Mouse (Mus musculus): ENCODE measurements around the gene Ankrd53. TPM values are rescaled to one million over a fixed set of nuclear protein-coding genes. Genes with fewer than 3 reads are reported as not detected.
A peak's percentile ranks its signal among the peaks of the same experiment; 100 is the strongest.

Ankrd53 gene
- 0.16 TPM in 1 of 2 replicates, not detected in the other for polyA plus RNA-seq (2014; fragmentation: Nextera tagmentation; extraction: Ambion mirVana)

DNA sequence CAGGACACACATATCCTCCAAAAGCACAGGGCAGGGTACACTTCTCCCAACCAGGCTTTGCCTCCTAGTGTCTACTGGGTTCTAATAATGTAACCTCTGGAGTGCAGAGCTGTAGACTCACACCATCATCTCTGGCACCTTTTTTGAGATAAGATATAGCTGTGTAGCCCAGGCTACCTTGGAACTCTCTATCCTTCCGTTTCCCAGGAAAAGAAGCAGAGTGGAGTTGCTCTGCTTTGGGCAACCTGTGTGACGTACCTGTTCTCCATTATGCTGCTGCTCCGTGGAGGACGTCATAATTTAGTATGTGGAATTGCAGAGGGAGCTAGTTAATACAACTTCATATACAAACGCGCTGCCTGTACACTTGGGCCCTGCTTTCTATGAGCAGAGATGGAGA, at the start of gene Ankrd53:
TSS of gene Ankrd53 (plus strand) at position 301 of the 400 bp plus-strand sequence.
- H3K4me3 ChIP-seq (ENCODE audit: low read depth, low read length), result peak within 1 kb of the TSS; percentile 5
- no peak within 1 kb of the TSS for H3K27ac ChIP-seq (replicated peaks; ENCODE audit: low read depth, low read length)
- peak within 1 kb of the TSS; percentile 32 for H3K4me2 ChIP-seq (ENCODE audit: low read depth, severe bottlenecking)
- ATAC-seq (ENCODE audit: insufficient number of reproducible peaks, low FRiP score, low TSS enrichment, low read depth) (no peak), DNase-seq (ENCODE audit: low spot score) (no peak)
- peaks cover 9% of the 10 kb centered on the region; the same call in 1 of the 2 replicates for H3K4me1 ChIP-seq (ENCODE audit: control insufficient read depth, insufficient read depth, low read length)
- no peaks in the 10 kb centered on the region for H3K36me3 ChIP-seq (ENCODE audit: control insufficient read depth, insufficient read depth, low read length)
- H3K9ac ChIP-seq (ENCODE audit: low read length), result no peak within 1 kb of the TSS
- H3K27me3 ChIP-seq (ENCODE audit: control insufficient read depth, insufficient read depth, low read length), result peaks cover 57% of the 10 kb centered on the region
- no peaks in the 10 kb centered on the region for H3K9me3 ChIP-seq (ENCODE audit: control insufficient read depth, low read length)
- 23% methylated on average over 6 of the region's 6 CpGs for WGBS

DNA sequence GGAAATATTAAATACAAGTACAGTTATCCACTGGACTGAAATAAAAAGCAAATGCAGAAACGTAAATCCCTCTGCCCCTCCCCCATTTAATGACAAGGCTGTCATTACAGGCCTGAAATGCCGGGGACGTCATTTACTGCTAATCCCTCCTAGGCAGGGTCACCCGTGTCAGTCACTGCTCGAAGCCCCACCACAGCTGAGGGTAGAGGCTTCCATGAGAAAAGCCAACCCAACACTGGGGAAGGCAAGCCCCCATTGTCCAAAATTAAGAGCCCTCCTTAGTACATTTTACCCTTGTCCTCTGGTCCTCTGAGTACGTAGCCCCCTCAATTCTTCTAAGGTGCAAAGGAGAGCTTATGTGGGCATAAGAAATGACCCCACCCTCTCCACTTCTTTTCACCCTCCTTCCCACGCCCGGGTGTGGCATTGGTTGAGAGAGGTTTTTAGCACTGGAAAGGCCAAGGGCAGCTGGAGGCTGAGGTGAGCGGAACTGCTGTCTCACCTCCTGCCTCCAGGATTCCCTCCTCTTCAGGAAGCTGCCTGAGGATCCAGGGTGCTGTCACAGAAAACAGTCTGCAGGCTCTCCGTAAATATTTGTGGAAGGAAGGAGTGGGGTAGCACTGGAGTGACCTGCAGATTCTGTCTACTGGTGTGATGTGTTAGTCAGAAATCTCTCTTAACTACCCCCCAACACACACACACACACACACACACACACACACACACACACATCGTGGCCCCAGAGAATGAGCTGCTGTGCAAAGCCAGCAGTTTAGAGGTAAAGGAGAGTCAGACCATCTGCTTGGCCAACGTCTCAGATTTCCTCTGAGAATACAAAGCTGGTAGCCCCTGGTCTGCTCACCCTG, 48.9 kb upstream of the Ankrd53 start:
- Histone ChIP-seq H3K9me3 (ENCODE audit: control insufficient read depth, low read length) (no peaks in the 10 kb centered on the region), H3K36me3 (ENCODE audit: control insufficient read depth, insufficient read depth, low read length) (no peaks in the 10 kb centered on the region), H3K9ac (ENCODE audit: low read length) (no peak overlapping the region), H3K4me2 (ENCODE audit: low read depth, severe bottlenecking) (no peak overlapping the region), H3K4me3 (ENCODE audit: low read depth, low read length) (no peak overlapping the region), H3K27me3 (ENCODE audit: control insufficient read depth, insufficient read depth, low read length) (peaks cover 91% of the 10 kb centered on the region), H3K27ac (replicated peaks; ENCODE audit: low read depth, low read length) (no peak overlapping the region), H3K4me1 (ENCODE audit: control insufficient read depth, insufficient read depth, low read length) (peaks cover 10% of the 10 kb centered on the region; the same call in 1 of the 2 replicates)
- DNase-seq (ENCODE audit: low spot score) (no peak), ATAC-seq (ENCODE audit: insufficient number of reproducible peaks, low FRiP score, low TSS enrichment, low read depth) (no peak)
- WGBS, result 3% methylated on average over 12 of the region's 12 CpGs

DNA sequence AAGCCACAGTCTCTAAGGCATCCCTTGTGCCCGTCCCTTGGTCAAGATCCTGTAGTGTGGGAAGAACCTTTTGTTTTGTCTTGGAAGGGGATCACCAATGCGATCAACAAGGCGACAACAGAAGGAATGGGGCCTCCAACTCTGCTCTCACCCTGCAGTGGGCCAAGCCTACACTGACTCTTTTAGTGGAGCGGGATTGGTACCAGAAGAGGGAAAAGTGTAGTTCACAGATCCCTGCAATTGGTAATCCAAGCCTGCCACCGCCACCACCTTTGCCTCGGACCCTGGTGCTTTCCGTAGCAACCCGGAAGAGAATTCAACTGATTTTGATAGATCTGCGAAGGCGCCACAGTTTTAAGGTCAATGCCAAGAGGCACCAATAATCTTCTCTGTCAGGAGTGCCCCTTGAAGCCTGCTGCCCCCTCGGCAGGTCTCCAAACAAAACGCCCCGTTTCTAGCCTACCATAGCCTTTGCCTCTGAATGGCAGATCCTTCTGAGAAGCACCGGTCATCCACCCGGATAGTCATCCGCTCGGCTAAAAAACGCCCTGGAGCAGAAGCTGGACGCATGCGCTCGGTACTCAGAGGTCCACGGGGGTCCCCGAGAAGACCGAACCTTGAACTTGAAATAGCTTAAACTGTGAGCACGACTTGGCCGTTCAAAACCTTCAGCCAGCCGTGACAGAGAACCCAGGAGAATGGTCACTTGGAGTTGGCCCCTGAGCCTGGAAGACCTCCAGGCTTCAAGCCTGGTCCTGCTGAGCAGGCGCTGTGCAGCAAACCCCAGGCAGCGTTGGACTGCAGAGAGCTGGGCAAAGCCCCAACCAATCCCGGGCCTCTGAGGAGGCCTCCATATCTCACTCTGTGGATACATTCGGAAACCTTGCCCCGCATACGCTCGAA, 48.0 kb upstream of the Ankrd53 start:
- Histone ChIP-seq H3K4me1 (ENCODE audit: control insufficient read depth, insufficient read depth, low read length) (peaks cover 10% of the 10 kb centered on the region; the same call in 1 of the 2 replicates), H3K9ac (ENCODE audit: low read length) (no peak overlapping the region), H3K4me2 (ENCODE audit: low read depth, severe bottlenecking) (no peak overlapping the region), H3K27me3 (ENCODE audit: control insufficient read depth, insufficient read depth, low read length) (peaks cover 86% of the 10 kb centered on the region), H3K27ac (replicated peaks; ENCODE audit: low read depth, low read length) (no peak overlapping the region), H3K4me3 (ENCODE audit: low read depth, low read length) (no peak overlapping the region), H3K9me3 (ENCODE audit: control insufficient read depth, low read length) (no peaks in the 10 kb centered on the region), H3K36me3 (ENCODE audit: control insufficient read depth, insufficient read depth, low read length) (no peaks in the 10 kb centered on the region)
- 2% methylated on average over 34 of the region's 34 CpGs for WGBS
- DNase-seq (ENCODE audit: low spot score) (peak; percentile 69), ATAC-seq (ENCODE audit: insufficient number of reproducible peaks, low FRiP score, low TSS enrichment, low read depth) (no peak)

DNA sequence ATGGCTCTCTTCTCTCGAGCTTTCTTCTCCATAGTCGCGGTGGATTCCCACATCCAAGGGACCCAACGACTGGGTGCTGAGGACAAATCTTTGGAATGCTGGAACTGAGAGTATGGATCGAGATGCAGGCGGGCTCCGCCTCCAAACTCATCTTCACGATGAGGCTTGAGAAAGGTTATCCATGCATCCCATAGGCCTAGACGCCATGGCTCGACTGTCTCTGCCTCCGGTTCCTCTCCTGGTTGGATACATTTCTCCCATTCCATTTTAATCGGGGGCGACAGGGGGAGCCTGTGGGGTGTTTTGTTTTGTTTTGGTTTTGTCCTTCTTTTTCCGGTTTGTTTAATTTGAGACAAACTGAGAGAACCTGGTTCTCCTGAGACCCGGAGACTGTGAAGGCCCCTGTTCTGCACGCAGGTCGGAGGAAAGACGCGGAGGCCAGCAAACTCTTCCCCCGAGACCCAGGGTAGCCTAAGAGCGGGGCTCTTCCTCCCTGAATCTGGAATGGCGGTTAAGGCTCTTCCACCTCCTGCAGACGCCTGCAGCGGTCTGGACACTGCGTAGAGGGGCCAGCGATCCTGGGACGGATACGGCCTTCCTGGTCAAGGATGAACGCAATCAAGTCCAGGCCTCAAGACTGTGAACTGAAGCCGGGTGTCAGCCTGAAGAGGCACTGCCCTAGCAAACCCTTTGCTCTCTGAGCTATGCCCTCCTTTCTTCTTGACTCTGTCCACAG, 46.8 kb upstream of the Ankrd53 start:
- H3K4me3 ChIP-seq (ENCODE audit: low read depth, low read length), result 0 out of 2 replicates have a peak overlapping the region, but pooled peaks have one; percentile 9
- ATAC-seq (ENCODE audit: insufficient number of reproducible peaks, low FRiP score, low TSS enrichment, low read depth) (no peak), DNase-seq (ENCODE audit: low spot score) (peak; percentile 68)
- H3K9me3 ChIP-seq (ENCODE audit: control insufficient read depth, low read length), result no peaks in the 10 kb centered on the region
- H3K4me1 ChIP-seq (ENCODE audit: control insufficient read depth, insufficient read depth, low read length), result peaks cover 5% of the 10 kb centered on the region; the same call in 1 of the 2 replicates
- no peak overlapping the region for H3K27ac ChIP-seq (replicated peaks; ENCODE audit: low read depth, low read length)
- WGBS, result 1% methylated on average over 30 of the region's 30 CpGs
- H3K27me3 ChIP-seq (ENCODE audit: control insufficient read depth, insufficient read depth, low read length), result peaks cover 83% of the 10 kb centered on the region
- H3K36me3 ChIP-seq (ENCODE audit: control insufficient read depth, insufficient read depth, low read length), result no peaks in the 10 kb centered on the region
- no peak overlapping the region for H3K9ac ChIP-seq (ENCODE audit: low read length)
- H3K4me2 ChIP-seq (ENCODE audit: low read depth, severe bottlenecking), result no peak overlapping the region

DNA sequence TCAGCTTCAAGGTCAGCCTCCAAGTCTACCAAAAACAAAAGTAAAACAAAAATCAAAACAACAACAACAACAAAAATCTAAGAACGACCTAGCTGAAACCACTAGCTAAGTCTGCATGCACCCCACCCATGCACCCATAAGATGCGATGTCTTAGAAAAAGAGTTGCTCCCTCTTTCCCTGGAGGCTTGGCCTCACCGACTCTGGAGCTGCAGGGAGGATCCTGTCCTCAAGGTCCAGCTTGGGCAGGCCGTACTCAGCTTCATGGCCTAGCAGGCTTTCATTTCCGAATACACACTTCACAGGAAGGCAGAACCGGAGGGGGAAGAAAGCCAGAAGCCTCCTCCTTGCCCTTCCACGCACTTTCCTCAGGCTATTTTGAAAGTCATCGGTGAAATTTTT, 45.4 kb upstream of the Ankrd53 start:
- ATAC-seq (ENCODE audit: insufficient number of reproducible peaks, low FRiP score, low TSS enrichment, low read depth), result no peak

DNA sequence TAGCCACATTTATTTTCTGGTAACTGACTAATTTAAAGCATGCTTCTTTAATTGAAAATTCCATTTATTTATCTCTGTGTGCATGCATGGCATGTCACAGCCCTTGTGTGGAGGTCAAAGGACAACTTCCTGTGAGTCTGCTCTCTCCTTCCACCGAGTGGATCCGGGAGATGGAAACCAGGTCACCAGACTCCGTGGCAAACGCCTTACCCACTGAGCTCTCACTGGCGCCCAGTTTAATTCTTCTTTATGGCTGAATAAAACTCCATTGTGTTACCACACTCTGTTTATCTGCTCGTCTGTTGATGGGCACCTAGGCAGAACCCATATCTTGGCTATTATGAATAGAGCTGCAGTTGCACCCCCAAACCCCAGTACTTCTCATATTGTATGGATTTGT, 39.9 kb upstream of the Ankrd53 start:
- H3K9ac ChIP-seq (ENCODE audit: low read length), result no peak overlapping the region
- H3K9me3 ChIP-seq (ENCODE audit: control insufficient read depth, low read length), result no peaks in the 10 kb centered on the region
- WGBS, result 12% methylated on average over 6 of the region's 6 CpGs
- H3K4me2 ChIP-seq (ENCODE audit: low read depth, severe bottlenecking), result no peak overlapping the region
- H3K27ac ChIP-seq (replicated peaks; ENCODE audit: low read depth, low read length), result no peak overlapping the region
- peaks cover 34% of the 10 kb centered on the region for H3K27me3 ChIP-seq (ENCODE audit: control insufficient read depth, insufficient read depth, low read length)
- no peak for ATAC-seq (ENCODE audit: insufficient number of reproducible peaks, low FRiP score, low TSS enrichment, low read depth)
- no peak overlapping the region for H3K4me3 ChIP-seq (ENCODE audit: low read depth, low read length)
- DNase-seq (ENCODE audit: low spot score), result no peak
- no peaks in the 10 kb centered on the region for H3K36me3 ChIP-seq (ENCODE audit: control insufficient read depth, insufficient read depth, low read length)
- H3K4me1 ChIP-seq (ENCODE audit: control insufficient read depth, insufficient read depth, low read length), result no peaks in the 10 kb centered on the region

More for the DNA sequence above, 45.4 kb upstream of the Ankrd53 start:
- Histone ChIP-seq H3K9me3 (ENCODE audit: control insufficient read depth, low read length) (no peaks in the 10 kb centered on the region), H3K27ac (replicated peaks; ENCODE audit: low read depth, low read length) (no peak overlapping the region), H3K4me1 (ENCODE audit: control insufficient read depth, insufficient read depth, low read length) (no peaks in the 10 kb centered on the region), H3K4me2 (ENCODE audit: low read depth, severe bottlenecking) (no peak overlapping the region), H3K27me3 (ENCODE audit: control insufficient read depth, insufficient read depth, low read length) (peaks cover 79% of the 10 kb centered on the region), H3K36me3 (ENCODE audit: control insufficient read depth, insufficient read depth, low read length) (no peaks in the 10 kb centered on the region), H3K9ac (ENCODE audit: low read length) (no peak overlapping the region), H3K4me3 (ENCODE audit: low read depth, low read length) (no peak overlapping the region)
- WGBS, result 5% methylated on average over 8 of the region's 8 CpGs
- DNase-seq (ENCODE audit: low spot score), result no peak

DNA sequence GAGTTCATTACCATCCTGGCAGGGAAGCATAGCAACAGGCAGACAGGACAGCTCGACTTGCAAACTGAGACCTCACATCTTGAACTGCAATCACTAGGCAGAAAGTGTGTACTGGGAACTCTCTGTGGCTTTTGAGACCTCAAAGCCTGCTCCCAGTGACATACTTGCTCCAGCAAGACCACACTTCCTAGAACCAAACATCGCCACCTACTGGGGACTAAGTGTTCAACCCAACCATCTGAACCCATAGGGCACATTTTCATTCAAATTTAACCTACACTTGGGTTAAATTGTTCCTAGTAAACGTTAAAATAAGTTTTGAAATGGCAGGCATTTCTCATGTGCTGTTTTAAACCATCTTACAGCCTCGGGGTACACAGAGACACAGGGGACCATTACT, 35.3 kb upstream of the Ankrd53 start:
- no peak for ATAC-seq (ENCODE audit: insufficient number of reproducible peaks, low FRiP score, low TSS enrichment, low read depth)
- H3K9me3 ChIP-seq (ENCODE audit: control insufficient read depth, low read length), result no peaks in the 10 kb centered on the region
- WGBS, result 39% methylated on average over 4 of the region's 4 CpGs
- no peak for DNase-seq (ENCODE audit: low spot score)
- H3K9ac ChIP-seq (ENCODE audit: low read length), result no peak overlapping the region
- peaks cover 2% of the 10 kb centered on the region for H3K27me3 ChIP-seq (ENCODE audit: control insufficient read depth, insufficient read depth, low read length)
- no peaks in the 10 kb centered on the region for H3K4me1 ChIP-seq (ENCODE audit: control insufficient read depth, insufficient read depth, low read length)
- no peak overlapping the region for H3K27ac ChIP-seq (replicated peaks; ENCODE audit: low read depth, low read length)
- H3K4me3 ChIP-seq (ENCODE audit: low read depth, low read length), result no peak overlapping the region
- no peak overlapping the region for H3K4me2 ChIP-seq (ENCODE audit: low read depth, severe bottlenecking)
- no peaks in the 10 kb centered on the region for H3K36me3 ChIP-seq (ENCODE audit: control insufficient read depth, insufficient read depth, low read length)

DNA sequence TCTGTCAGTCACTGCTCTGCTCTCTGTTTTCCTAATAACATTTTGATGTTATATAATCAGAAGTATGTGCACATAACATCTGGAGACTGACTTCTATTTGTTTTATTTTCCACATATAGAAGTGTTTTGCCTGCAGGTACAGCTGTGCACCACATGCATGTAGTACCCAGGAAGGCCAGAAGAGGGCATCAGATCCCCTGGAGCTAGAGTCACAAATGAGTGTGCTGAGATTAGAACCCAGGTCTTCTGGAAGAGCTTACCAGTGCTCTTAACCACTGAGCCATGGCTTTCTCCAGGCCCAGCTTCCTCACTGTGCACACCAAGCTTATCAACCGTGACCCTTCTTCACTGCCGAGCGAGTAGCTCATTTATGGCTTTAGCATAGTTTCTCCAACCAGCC, 34.0 kb upstream of the Ankrd53 start:
- H3K4me3 ChIP-seq (ENCODE audit: low read depth, low read length), result no peak overlapping the region
- WGBS, result 86% methylated on average over 3 of the region's 3 CpGs
- no peaks in the 10 kb centered on the region for H3K9me3 ChIP-seq (ENCODE audit: control insufficient read depth, low read length)
- no peak overlapping the region for H3K27ac ChIP-seq (replicated peaks; ENCODE audit: low read depth, low read length)
- no peak overlapping the region for H3K4me2 ChIP-seq (ENCODE audit: low read depth, severe bottlenecking)
- no peaks in the 10 kb centered on the region for H3K36me3 ChIP-seq (ENCODE audit: control insufficient read depth, insufficient read depth, low read length)
- H3K27me3 ChIP-seq (ENCODE audit: control insufficient read depth, insufficient read depth, low read length), result no peaks in the 10 kb centered on the region
- peak; percentile 67 for DNase-seq (ENCODE audit: low spot score)
- H3K9ac ChIP-seq (ENCODE audit: low read length), result no peak overlapping the region
- H3K4me1 ChIP-seq (ENCODE audit: control insufficient read depth, insufficient read depth, low read length), result no peaks in the 10 kb centered on the region
- no peak for ATAC-seq (ENCODE audit: insufficient number of reproducible peaks, low FRiP score, low TSS enrichment, low read depth)

Data from limb, embryonic 11.5 days (tissue).